In genomic region chr14:118705465-118705807, GRCm38 (mm10) we compare ENCODE assay signal across 8 mouse cellular contexts. TPM values are rescaled to one million over a fixed set of nuclear protein-coding genes. Genes with fewer than 3 reads are reported as not detected.
A peak's percentile ranks its signal among the peaks of the same experiment; 100 is the strongest.
DNase-seq lines count a peak whose midpoint lies in the region; ATAC-seq and TF ChIP-seq lines count a peak whose summit lies in the region.

No protein-coding gene starts in this region.

- peak overlapping the region; percentile 64 for H3K9ac ChIP-seq in kidney, postnatal 0 days (ENCODE audit: low read depth, low read length)
- peak overlapping the region; percentile 71 for H3K9ac ChIP-seq in forebrain, embryonic 16.5 days (replicated peaks; ENCODE audit: low read depth, low read length)
- peak overlapping the region; percentile 66 for H3K9ac ChIP-seq in liver, postnatal 0 days (replicated peaks)

- ATAC-seq in kidney, postnatal 0 days (replicated peaks; ENCODE audit: low FRiP score, low read depth), result no peak
- ATAC-seq in forebrain, embryonic 16.5 days, result no peak
- peak; percentile 24 for ATAC-seq in liver, postnatal 0 days
- ATAC-seq in monocyte, adult 5-6 weeks (replicated peaks; ENCODE audit: insufficient number of reproducible peaks, low FRiP score, low TSS enrichment, poor library complexity, severe bottlenecking), result no peak

- H3K4me1 ChIP-seq in kidney, postnatal 0 days (replicated peaks; ENCODE audit: insufficient read depth, low read length), result peaks cover 2% of the 10 kb centered on the region; the same call in 1 of the 2 replicates
- H3K4me1 ChIP-seq in forebrain, embryonic 16.5 days (replicated peaks; ENCODE audit: control insufficient read depth, insufficient read depth, low read length), result peaks cover 17% of the 10 kb centered on the region
- peaks cover 26% of the 10 kb centered on the region for H3K4me1 ChIP-seq in liver, postnatal 0 days (ENCODE audit: insufficient read depth)

- H3K4me3 ChIP-seq in kidney, postnatal 0 days (replicated peaks; ENCODE audit: low read depth, low read length), result peak overlapping the region; percentile 59
- H3K4me3 ChIP-seq in forebrain, embryonic 16.5 days (replicated peaks; ENCODE audit: low read length), result peak overlapping the region; percentile 73
- peak overlapping the region; percentile 71 for H3K4me3 ChIP-seq in liver, postnatal 0 days (ENCODE audit: low read depth, low read length)

- DNase-seq in kidney, postnatal 0 days (ENCODE audit: low spot score), result no peak
- DNase-seq in kidney, adult 11 months, result no peak
- DNase-seq in brain, embryonic 14.5 days (ENCODE audit: low read depth), result peak; percentile 48
- DNase-seq in liver, postnatal 0 days, result no peak
- no peak for DNase-seq in left cerebral cortex, postnatal 36 days (ENCODE audit: low spot score in 2 of 2)
- DNase-seq in adrenal gland, postnatal 10 days, result no peak

- 2% methylated on average over 9 of the region's 10 CpGs for WGBS in kidney, postnatal 0 days
- WGBS in forebrain, embryonic 16.5 days, result 2% methylated on average over 10 of the region's 10 CpGs
- WGBS in liver, postnatal 0 days (ENCODE audit: insufficient replicate concordance), result 2% methylated on average over 10 of the region's 10 CpGs

- no peaks in the 10 kb centered on the region for H3K36me3 ChIP-seq in kidney, postnatal 0 days (ENCODE audit: insufficient read depth, low read length)
- no peaks in the 10 kb centered on the region for H3K36me3 ChIP-seq in forebrain, embryonic 16.5 days (ENCODE audit: control insufficient read depth, insufficient read depth)
- no peaks in the 10 kb centered on the region for H3K36me3 ChIP-seq in liver, postnatal 0 days (replicated peaks; ENCODE audit: insufficient read depth, low read length)

- no peak for TF ChIP-seq EP300 in liver, postnatal 0 days (IDR thresholded peaks at IDR 0.05; ENCODE audit: low read depth)

- TF ChIP-seq CTCF in kidney, postnatal 0 days (IDR thresholded peaks at IDR 0.05; ENCODE audit: low read depth), result no peak
- no peak for TF ChIP-seq CTCF in brain, embryonic 14.5 days (IDR thresholded peaks at IDR 0.05; ENCODE audit: borderline replicate concordance, extremely low read depth, insufficient read depth, insufficient read length)
- TF ChIP-seq CTCF in liver, postnatal 0 days (IDR thresholded peaks at IDR 0.05; ENCODE audit: low read depth), result no peak

- peak overlapping the region; percentile 88 for H3K4me2 ChIP-seq in kidney, postnatal 0 days (ENCODE audit: low read length)
- peak overlapping the region; percentile 99 for H3K4me2 ChIP-seq in forebrain, embryonic 16.5 days (ENCODE audit: low read length)
- peak overlapping the region; percentile 96 for H3K4me2 ChIP-seq in liver, postnatal 0 days (ENCODE audit: low read depth, low read length)

- no peaks in the 10 kb centered on the region for H3K27me3 ChIP-seq in kidney, postnatal 0 days (ENCODE audit: insufficient read depth, low read length)
- peaks cover 19% of the 10 kb centered on the region for H3K27me3 ChIP-seq in forebrain, embryonic 16.5 days (replicated peaks; ENCODE audit: control insufficient read depth, insufficient read depth, low read length)
- H3K27me3 ChIP-seq in liver, postnatal 0 days (ENCODE audit: insufficient read depth, low read length), result peaks cover 5% of the 10 kb centered on the region; the same call in 1 of the 2 replicates

- intact Hi-C loops in left cerebral cortex, postnatal 36 days (cut with DNase I), result loop anchor here (5.0 kb wide), 1 partner anchor 62 kb away; no protein-coding TSS in a partner anchor

- H3K27ac ChIP-seq in kidney, postnatal 0 days, result no peak overlapping the region
- no peak overlapping the region for H3K27ac ChIP-seq in forebrain, embryonic 16.5 days (ENCODE audit: low read length)
- peak overlapping the region; percentile 59 for H3K27ac ChIP-seq in liver, postnatal 0 days (ENCODE audit: low read depth)

- H3K9me3 ChIP-seq in kidney, postnatal 0 days (replicated peaks; ENCODE audit: low read length), result no peaks in the 10 kb centered on the region
- H3K9me3 ChIP-seq in forebrain, embryonic 16.5 days (ENCODE audit: control insufficient read depth, low read length), result no peaks in the 10 kb centered on the region
- H3K9me3 ChIP-seq in liver, postnatal 0 days (ENCODE audit: low read length), result no peaks in the 10 kb centered on the region

- no peak for TF ChIP-seq POLR2A in brain, embryonic 14.5 days (IDR thresholded peaks at IDR 0.05; ENCODE audit: borderline replicate concordance, extremely low read depth, insufficient read depth, insufficient read length, poor library complexity, severe bottlenecking)

RNA-seq across cellular contexts. Expression of gene Abcc4, which starts 0.6 kb away (rescaled TPM):
- 6.6 and 6.9 TPM in 2 replicates for polyA plus RNA-seq in kidney, postnatal 0 days (2015; fragmentation: Nextera tagmentation; extraction: Ambion mirVana)
- polyA plus RNA-seq in brain, embryonic 14.5 days (2012; rRNA removed), result 1.4 and 1.7 TPM in 2 replicates
- 1.2 and 1.4 TPM in 2 replicates for polyA plus RNA-seq in forebrain, embryonic 16.5 days (2015; fragmentation: Nextera tagmentation; extraction: Ambion mirVana)
- 1.1 and 1.2 TPM in 2 replicates for polyA plus RNA-seq in liver, postnatal 0 days (2015; fragmentation: Nextera tagmentation; extraction: Ambion mirVana)
- 11.1 to 14.9 TPM (median 14.3 TPM) in 3 replicates for total RNA-seq in monocyte, adult 5-6 weeks (2017)
- 10 to 100 TPM in 1 of 2 experiments, 1 to 10 TPM in 1; 8.4 to 13.6 TPM for total RNA-seq in left cerebral cortex, postnatal 36 days (2021)
- 1 to 10 TPM; 8.5 to 9.9 TPM for total RNA-seq in adrenal gland, postnatal 10 days (2021)
